In genomic region chr2:137581491-137581890, GRCm38 (mm10) we compare ENCODE assay signal across 24 mouse cellular contexts.
DNase-seq lines count a peak whose midpoint lies in the region; TF ChIP-seq lines count a peak whose summit lies in the region.
"Had no signal": no experiment of that assay in that cellular context is flagged by ENCODE, and none has a peak within 500 bp of the region (broad histone marks: within the 10 kb centered on the region; RNA-seq: fewer than 3 reads in every experiment).

No protein-coding gene starts in this region.

- H3K27me3 ChIP-seq in embryonic facial prominence, embryonic 10.5 days (replicated peaks; ENCODE audit: low read depth, poor library complexity, severe bottlenecking): no peaks in the 10 kb centered on the region
- H3K27me3 ChIP-seq: heart, embryonic 12.5 days; limb, embryonic 13.5 days; liver, embryonic 12.5 days; neural tube, embryonic 15.5 days had no signal

- H3K9me3 ChIP-seq in embryonic facial prominence, embryonic 10.5 days: no peaks in the 10 kb centered on the region
- H3K9me3 ChIP-seq: forebrain, embryonic 10.5 days; heart, embryonic 12.5 days; limb, embryonic 13.5 days; liver, embryonic 12.5 days; neural tube, embryonic 15.5 days had no signal

- H3K27ac ChIP-seq in embryonic facial prominence, embryonic 10.5 days (replicated peaks): no peak overlapping the region
- peak overlapping the region; percentile 93 for H3K27ac ChIP-seq in embryonic fibroblast, embryonic 13.5 days (ENCODE audit: insufficient read depth, low read length)
- H3K27ac ChIP-seq: forebrain, embryonic 10.5 days; layer of hippocampus, adult 2 months; limb, embryonic 13.5 days; liver, embryonic 12.5 days; neural tube, embryonic 15.5 days had no signal

- H3K36me3 ChIP-seq in embryonic facial prominence, embryonic 10.5 days (replicated peaks): no peaks in the 10 kb centered on the region
- H3K36me3 ChIP-seq: forebrain, embryonic 10.5 days; heart, embryonic 12.5 days; limb, embryonic 13.5 days; liver, embryonic 12.5 days; neural tube, embryonic 15.5 days had no signal

- TF ChIP-seq POLR2A in embryonic fibroblast, embryonic 13.5 days (IDR thresholded peaks at IDR 0.05; ENCODE audit: low read depth, low read length): no peak

- TF ChIP-seq CTCF in embryonic fibroblast, embryonic 13.5 days (IDR thresholded peaks at IDR 0.05; ENCODE audit: borderline replicate concordance, insufficient read depth, low read length): no peak

- peak; percentile 8 for DNase-seq in kidney, postnatal 10 days
- DNase-seq in kidney, adult 11 months: no peak
- peak; percentile 90 for DNase-seq in Muller cell, postnatal 12 days (ENCODE audit: inconsistent ontology term)
- DNase-seq in embryonic facial prominence, embryonic 10.5 days (ENCODE audit: low spot score): peak; percentile 25
- no peak for DNase-seq in gastrocnemius, postnatal 4 days (ENCODE audit: low spot score in 2 of 2)
- DNase-seq in cerebellum, postnatal 14 days: no peak
- DNase-seq: adrenal gland, adult 8-10 months; cerebellum, adult 18-20 months; cerebellum, postnatal 25 days; gastrocnemius, postnatal 10 days; heart, adult 18-20 months; heart, postnatal 14 days; kidney, postnatal 14 days; lung, adult 18-20 months; lung, postnatal 14 days; midbrain, embryonic 14.5 days; thymus, adult 2 months had no signal

- 18% methylated on average over 2 of the region's 2 CpGs for WGBS in embryonic facial prominence, embryonic 10.5 days

- H3K4me1 ChIP-seq in embryonic facial prominence, embryonic 10.5 days: peaks cover 5% of the 10 kb centered on the region; the same call in 1 of the 2 replicates
- 0 out of 2 replicates have a peak, but pooled peaks cover 3% of the 10 kb centered on the region for H3K4me1 ChIP-seq in embryonic fibroblast, embryonic 13.5 days (ENCODE audit: control insufficient read depth, insufficient read depth, low read length)
- H3K4me1 ChIP-seq: heart, embryonic 12.5 days; limb, embryonic 13.5 days; liver, embryonic 12.5 days; neural tube, embryonic 15.5 days had no signal

- no peak overlapping the region for H3K4me3 ChIP-seq in embryonic facial prominence, embryonic 10.5 days
- no peak overlapping the region for H3K4me3 ChIP-seq in embryonic fibroblast, embryonic 13.5 days (ENCODE audit: insufficient read depth, low read length)
- H3K4me3 ChIP-seq: forebrain, embryonic 10.5 days; heart, embryonic 12.5 days; layer of hippocampus, adult 2 months; limb, embryonic 13.5 days; liver, embryonic 12.5 days; neural tube, embryonic 15.5 days had no signal

Comparison
In these comparisons a context has a peak if more than half of its experiments do, and no peak if none do; other contexts are left out.
1. DNase-seq: peak in kidney, postnatal 10 days (single experiment), Muller cell, postnatal 12 days (single experiment) and embryonic facial prominence, embryonic 10.5 days (single experiment); none in kidney, adult 11 months (single experiment), gastrocnemius, postnatal 4 days (0 of 2) and cerebellum, postnatal 14 days (0 of 2).